Mouse (Mus musculus): Measurements from ENCODE around the gene Trmt2a.

- TF ChIP-seq CTCF (IDR thresholded peaks at IDR 0.05; ENCODE audit: extremely low read depth, insufficient read length, insufficient replicate concordance, low read depth, low read length) (no peak), POLR2A (IDR thresholded peaks at IDR 0.05; ENCODE audit: low read depth, low read length) (no peak)
These were observed 29.9 kb upstream of the Trmt2a start for GRCm38 (mm10) chr16:18218580-18218996.

Measured in small intestine, adult 2 months (tissue).